Mouse (Mus musculus) heart, adult 2 months (tissue): ENCODE results near the gene Pakap. TPM values are rescaled to one million over a fixed set of nuclear protein-coding genes. Genes with fewer than 3 reads are reported as not detected.

Experiments
- DNase-seq, 2 experiments: peaks; one replicate each; pipeline ENCODE4 v3.0.0; 2021
- H3K27ac ChIP-seq: fragments of 200-600 bp; 2 replicates; pipeline ENCODE4 v1.8.1; 2022
- H3K27me3 ChIP-seq: fragments of 200-500 bp; 2 replicates; pipeline ENCODE4 v1.6.1; 2012; ENCODE audit warnings: mild to moderate bottlenecking, low read length, inconsistent platforms, mixed read lengths; ENCODE audit not compliant: control insufficient read depth, insufficient read depth
- H3K36me3 ChIP-seq: fragments of 200-500 bp; 2 replicates; pipeline ENCODE4 v1.6.1; 2012; ENCODE audit warnings: low read length, inconsistent platforms; ENCODE audit not compliant: control insufficient read depth, insufficient read depth
- H3K4me1 ChIP-seq: fragments of 200-500 bp; 2 replicates; pipeline ENCODE4 v1.6.1; 2011; ENCODE audit warnings: low read length; ENCODE audit not compliant: control insufficient read depth, insufficient read depth
- H3K4me3 ChIP-seq: fragments of 200-600 bp; 2 replicates; pipeline ENCODE4 v1.8.1; 2022
- H3K79me2 ChIP-seq: fragments of 200-500 bp; replicated peaks from 2 replicates; pipeline ENCODE4 v1.6.1; 2012; ENCODE audit warnings: mild to moderate bottlenecking, inconsistent platforms, low read length, moderate library complexity, mixed read lengths; ENCODE audit not compliant: control insufficient read depth, insufficient read depth
- H3K9ac ChIP-seq: fragments of 200-500 bp; 2 replicates; pipeline ENCODE4 v1.6.1; 2012; ENCODE audit warnings: low read depth, mild to moderate bottlenecking, control low read depth, inconsistent platforms, low read length, mixed read lengths
- CTCF ChIP-seq: fragments of 200-600 bp; IDR thresholded peaks from 2 replicates; pipeline ENCODE4 v1.8.1; 2022; ENCODE audit warnings: antibody characterized with exemption, mild to moderate bottlenecking, moderate library complexity
- EP300 ChIP-seq: fragments of 200-500 bp; IDR thresholded peaks from 2 replicates; pipeline ENCODE4 v1.6.1; 2011; ENCODE audit warnings: low read depth, low read length, control low read depth; ENCODE audit not compliant: insufficient read depth
- POLR2A ChIP-seq: fragments of 200-500 bp; IDR thresholded peaks from 2 replicates; pipeline ENCODE4 v1.6.1; 2011; ENCODE audit warnings: mild to moderate bottlenecking, low read depth, low read length, control low read depth; ENCODE audit not compliant: insufficient read depth
- WGBS: fragments of 180-500 bp; shearing (Covaris S2); methylation state at CpG from one replicate; pipeline ENCODE4 v1.1.7; 2018; 5-methylcytosine and 5-hydroxymethylcytosine counted together
- intact Hi-C: fragments of 180-260 bp; cut with DNase I; formaldehyde crosslinking; loops from one replicate; pipeline ENCODE4 v1.15.1; 2025
- polyA plus RNA-seq: library from polyadenylated mRNA; depleted of rRNA; stranded (reverse); fragments of >200 nt; gene quantifications from 2 replicates; pipeline ENCODE4 v1.2.3, GENCODE M21; 2012
- total RNA-seq, 2 experiments: library from RNA; stranded (reverse); gene quantifications; 2 replicates each; pipeline ENCODE4 v1.2.3; 2021

Pakap gene
- total and polyA plus RNA-seq, 3 experiments: 3.3 to 35.2 (median 33.7) TPM

GRCm38 (mm10) chr4:57862269-57862986 is 294.4 kb downstream of the Pakap start:
- DNase-seq: no peak
- 42% methylated on average over 9 of the region's 9 CpGs for WGBS
- Histone ChIP-seq H3K36me3 (peaks cover 63% of the 10 kb centered on the region), H3K79me2 (peaks cover 3% of the 10 kb centered on the region), H3K27ac (peak overlapping the region; percentile 62), H3K4me1 (peaks cover 40% of the 10 kb centered on the region), H3K9ac (no peak overlapping the region), H3K4me3 (no peak overlapping the region), H3K27me3 (no peaks in the 10 kb centered on the region)
- TF ChIP-seq EP300 (no peak), CTCF (no peak), POLR2A (no peak)
- intact Hi-C loops: loop anchor here (2.0 to 5.0 kb wide), 3 partner anchors 16 to 80 kb away; no protein-coding TSS in a partner anchor

- Histone ChIP-seq H3K79me2 (peaks cover 3% of the 10 kb centered on the region; the same call in 1 of the 2 replicates), H3K27me3 (no peaks in the 10 kb centered on the region), H3K9ac (no peak overlapping the region), H3K36me3 (peaks cover 40% of the 10 kb centered on the region), H3K4me3 (no peak overlapping the region), H3K4me1 (peaks cover 30% of the 10 kb centered on the region), H3K27ac (peak overlapping the region; percentile 71)
- DNase-seq: peak; percentile 39 to 70
- TF ChIP-seq EP300 (peak; percentile 84; the same call in 1 of the 2 replicates), CTCF (no peak), POLR2A (no peak)
- intact Hi-C loops: no loop called here
- WGBS: 7% methylated on average over 2 of the region's 2 CpGs
Observed at GRCm38 (mm10) chr4:57866088-57866487, 298.1 kb downstream of the Pakap start.

DNA sequence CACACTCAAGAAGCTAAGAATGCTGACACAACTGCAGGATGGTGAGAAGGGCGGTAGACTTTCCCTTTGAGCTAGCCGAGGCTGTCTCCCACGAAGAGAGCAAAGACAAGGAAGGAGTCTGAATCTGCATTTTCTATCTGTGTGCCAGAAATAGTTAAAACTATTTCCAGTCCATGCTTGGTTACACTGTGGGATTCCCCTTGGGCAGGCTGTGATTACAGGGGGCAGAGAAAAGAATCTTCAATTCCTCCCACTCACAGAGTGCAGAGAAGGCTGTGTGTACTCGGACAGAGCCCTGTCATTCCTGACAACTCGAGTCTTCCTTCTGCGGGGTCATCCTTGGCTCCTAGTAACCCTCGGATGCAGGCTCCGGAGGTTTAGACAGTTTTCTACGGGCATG is 299.0 kb downstream of the Pakap start:
- Histone ChIP-seq H3K36me3 (peaks cover 32% of the 10 kb centered on the region), H3K79me2 (peaks cover 3% of the 10 kb centered on the region; the same call in 1 of the 2 replicates), H3K27me3 (no peaks in the 10 kb centered on the region), H3K9ac (no peak overlapping the region), H3K27ac (peak overlapping the region; percentile 71), H3K4me1 (peaks cover 23% of the 10 kb centered on the region), H3K4me3 (no peak overlapping the region)
- intact Hi-C loops: no loop called here
- WGBS: 37% methylated on average over 9 of the region's 9 CpGs
- no peak for TF ChIP-seq POLR2A
- no peak for TF ChIP-seq CTCF
- TF ChIP-seq EP300: no peak
- DNase-seq: peak in 1 of 2 experiments; percentile 18

DNA sequence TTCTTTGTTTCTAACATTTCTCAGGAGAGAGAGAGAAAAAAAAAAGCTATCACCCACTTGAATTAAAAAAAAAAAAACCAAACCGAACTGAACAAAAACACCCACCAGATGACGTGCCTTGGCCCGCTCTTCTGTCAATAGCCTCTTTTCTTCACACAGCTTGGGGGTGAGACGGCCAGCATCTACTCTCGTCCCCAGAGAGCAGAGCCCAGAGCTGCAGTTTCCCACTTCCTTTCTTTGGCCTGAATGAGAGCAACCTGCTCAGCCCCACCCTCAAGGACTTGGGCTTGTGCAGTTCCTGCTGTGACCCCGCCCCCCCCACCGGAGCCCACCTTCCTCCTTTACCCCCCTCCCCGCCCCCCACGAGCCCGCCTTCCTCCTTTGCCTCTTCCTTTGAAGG is 299.5 kb downstream of the Pakap start:
- intact Hi-C loops: no loop called here
- H3K27ac ChIP-seq: peak overlapping the region; percentile 71
- H3K4me1 ChIP-seq: peaks cover 21% of the 10 kb centered on the region
- no peak overlapping the region for H3K9ac ChIP-seq
- TF ChIP-seq EP300 (no peak), POLR2A (no peak), CTCF (no peak)
- WGBS: 44% methylated on average over 10 of the region's 10 CpGs
- DNase-seq: peak; percentile 29 to 37
- H3K36me3 ChIP-seq: peaks cover 28% of the 10 kb centered on the region
- peaks cover 3% of the 10 kb centered on the region; the same call in 1 of the 2 replicates for H3K79me2 ChIP-seq
- H3K4me3 ChIP-seq: no peak overlapping the region
- H3K27me3 ChIP-seq: no peaks in the 10 kb centered on the region

GRCm38 (mm10) chr4:57879137-57879536 is 311.2 kb downstream of the Pakap start:
- no peak for TF ChIP-seq CTCF
- TF ChIP-seq POLR2A: no peak
- no peak for TF ChIP-seq EP300
- Histone ChIP-seq H3K4me1 (peaks cover 13% of the 10 kb centered on the region), H3K36me3 (peaks cover 28% of the 10 kb centered on the region; the same call in 1 of the 2 replicates), H3K27ac (no peak overlapping the region), H3K4me3 (no peak overlapping the region), H3K27me3 (no peaks in the 10 kb centered on the region), H3K9ac (no peak overlapping the region), H3K79me2 (peaks cover 10% of the 10 kb centered on the region)
- intact Hi-C loops: loop anchor here (2.0 kb wide), 1 partner anchor 206 kb away; no protein-coding TSS in a partner anchor
- 80% methylated on average over 5 of the region's 5 CpGs for WGBS
- no peak for DNase-seq

GRCm38 (mm10) chr4:57879804-57880357 is 311.9 kb downstream of the Pakap start:
- peak; percentile 76 to 86 for DNase-seq
- H3K27ac ChIP-seq: no peak overlapping the region
- H3K9ac ChIP-seq: no peak overlapping the region
- WGBS: 12% methylated on average over 6 of the region's 6 CpGs
- H3K79me2 ChIP-seq: peaks cover 10% of the 10 kb centered on the region
- no peak for TF ChIP-seq POLR2A
- 0 out of 2 replicates have a peak, but pooled peaks have one; percentile 78 for TF ChIP-seq EP300
- TF ChIP-seq CTCF: no peak; the same call in 1 of the 2 replicates
- H3K4me1 ChIP-seq: peaks cover 16% of the 10 kb centered on the region
- intact Hi-C loops: loop anchor here (2.0 kb wide), 3 partner anchors 25 to 207 kb away; no protein-coding TSS in a partner anchor
- peaks cover 32% of the 10 kb centered on the region; the same call in 1 of the 2 replicates for H3K36me3 ChIP-seq
- no peak overlapping the region for H3K4me3 ChIP-seq
- no peaks in the 10 kb centered on the region for H3K27me3 ChIP-seq
